Comparison of ENCODE assay signal across 8 mouse cellular contexts in genomic region chr5:37241651-37242151, GRCm38 (mm10). TPM values are rescaled to one million over a fixed set of nuclear protein-coding genes. Genes with fewer than 3 reads are reported as not detected.
DNase-seq lines count a peak whose midpoint lies in the region; ATAC-seq and TF ChIP-seq lines count a peak whose summit lies in the region.

Gene Crmp1 (plus strand): TSS chr5:37241940.

- DNase-seq in gastrocnemius, adult 2 months = peak; percentile 42
- no peak for DNase-seq in gastrocnemius, postnatal 25 days
- peak; percentile 86 for DNase-seq in embryo, embryonic 10 days (ENCODE audit: low spot score)
- peak; percentile 95 for DNase-seq in left cerebral cortex, postnatal 4 days
- no peak for DNase-seq in urinary bladder, adult 2 months (ENCODE audit: low spot score)

- TF ChIP-seq CTCF in gastrocnemius, adult 2 months (IDR thresholded peaks at IDR 0.05) = no peak

- 2% methylated on average over 47 of the region's 56 CpGs for WGBS in hindbrain, embryonic 12.5 days
- 2% methylated on average over 55 of the region's 56 CpGs for WGBS in neural tube, embryonic 14.5 days

- no peak within 1 kb of the TSS for H3K27ac ChIP-seq in gastrocnemius, adult 2 months
- H3K27ac ChIP-seq in hindbrain, embryonic 12.5 days = peak within 1 kb of the TSS; percentile 98
- peak within 1 kb of the TSS; percentile 80 for H3K27ac ChIP-seq in neural tube, embryonic 14.5 days (ENCODE audit: low read depth, low read length)

- intact Hi-C loops in gastrocnemius, adult 2 months (cut with DNase I) = no loop called here
- intact Hi-C loops in left cerebral cortex, postnatal 4 days (cut with DNase I) = no loop called here

- H3K27me3 ChIP-seq in hindbrain, embryonic 12.5 days = peaks cover 63% of the 10 kb centered on the region
- H3K27me3 ChIP-seq in neural tube, embryonic 14.5 days (ENCODE audit: control insufficient read depth, insufficient read depth, low read length) = peaks cover 6% of the 10 kb centered on the region; the same call in 1 of the 2 replicates

- H3K9me3 ChIP-seq in hindbrain, embryonic 12.5 days (replicated peaks) = no peaks in the 10 kb centered on the region
- no peaks in the 10 kb centered on the region for H3K9me3 ChIP-seq in neural tube, embryonic 14.5 days (ENCODE audit: control insufficient read depth, low read length)

- peak within 1 kb of the TSS; percentile 88 for H3K9ac ChIP-seq in hindbrain, embryonic 12.5 days
- H3K9ac ChIP-seq in neural tube, embryonic 14.5 days (replicated peaks; ENCODE audit: low read depth, low read length) = peak within 1 kb of the TSS; percentile 83

- H3K4me1 ChIP-seq in hindbrain, embryonic 12.5 days = peaks cover 39% of the 10 kb centered on the region
- H3K4me1 ChIP-seq in neural tube, embryonic 14.5 days (ENCODE audit: control insufficient read depth, insufficient read depth, low read length) = peaks cover 20% of the 10 kb centered on the region; the same call in 1 of the 2 replicates

- peak within 1 kb of the TSS; percentile 74 for H3K4me2 ChIP-seq in hindbrain, embryonic 12.5 days (replicated peaks)
- peak within 1 kb of the TSS; percentile 94 for H3K4me2 ChIP-seq in neural tube, embryonic 14.5 days (ENCODE audit: low read depth, low read length)

- H3K36me3 ChIP-seq in hindbrain, embryonic 12.5 days = no peaks in the 10 kb centered on the region
- H3K36me3 ChIP-seq in neural tube, embryonic 14.5 days (ENCODE audit: control insufficient read depth, insufficient read depth, low read length) = no peaks in the 10 kb centered on the region

- no peak for ATAC-seq in activated CD4-positive, CD25-positive, alpha-beta regulatory T cell, adult 4 months
- peak; percentile 71 for ATAC-seq in hindbrain, embryonic 12.5 days (ENCODE audit: low FRiP score)
- peak; percentile 87 for ATAC-seq in neural tube, embryonic 14.5 days (ENCODE audit: low read depth)

- H3K4me3 ChIP-seq in gastrocnemius, adult 2 months = peak within 1 kb of the TSS; percentile 48
- H3K4me3 ChIP-seq in hindbrain, embryonic 12.5 days = peak within 1 kb of the TSS; percentile 74
- peak within 1 kb of the TSS; percentile 81 for H3K4me3 ChIP-seq in neural tube, embryonic 14.5 days (ENCODE audit: low read depth, low read length)

RNA-seq across cellular contexts. Expression of gene Crmp1, which starts in this region (rescaled TPM):
- under 1 TPM; 0.18 to 0.56 TPM for total RNA-seq in gastrocnemius, adult 2 months (2021)
- under 1 TPM in 1 of 2 experiments, not detected in 1; 0.19 TPM for total RNA-seq in gastrocnemius, postnatal 25 days (2021)
- polyA plus RNA-seq in activated CD4-positive, CD25-positive, alpha-beta regulatory T cell, adult 4 months (2017; shearing (Covaris generic)) = 10 to 100 TPM; 11.2 to 11.5 TPM
- polyA plus RNA-seq in hindbrain, embryonic 12.5 days (2016; fragmentation: Nextera tagmentation; extraction: Ambion mirVana) = 497 and 557 TPM in 2 replicates
- 1,000 to 10,000 TPM; 1,527 to 1,566 TPM for total RNA-seq in left cerebral cortex, postnatal 4 days (2021)
- polyA plus RNA-seq in neural tube, embryonic 14.5 days (2014; fragmentation: Nextera tagmentation; extraction: Ambion mirVana) = 908 and 937 TPM in 2 replicates
- 0.41 and 0.66 TPM in 2 replicates for polyA plus RNA-seq in urinary bladder, adult 2 months (2012; rRNA removed)

Comparison
In these comparisons a context has a peak if more than half of its experiments do, and no peak if none do; other contexts are left out.
1. RNA of gene Crmp1 (total RNA-seq): 1,527 to 1,566 TPM in left cerebral cortex, postnatal 4 days; 0.18 to 0.56 TPM in gastrocnemius, adult 2 months and 0.19 TPM in gastrocnemius, postnatal 25 days; every median in the first group is over 100 times any median in the second.
2. RNA of gene Crmp1 (polyA plus RNA-seq): 908 to 937 TPM in neural tube, embryonic 14.5 days and 497 to 557 TPM in hindbrain, embryonic 12.5 days; 11.2 to 11.5 TPM in activated CD4-positive, CD25-positive, alpha-beta regulatory T cell, adult 4 months and 0.41 to 0.66 TPM in urinary bladder, adult 2 months; every median in the first group is over 10 times any median in the second.
3. Peak in DNase-seq and H3K4me3 ChIP-seq in gastrocnemius, adult 2 months; RNA of the gene not detected or under 1 TPM.
4. DNase-seq: peak in embryo, embryonic 10 days (single experiment) and left cerebral cortex, postnatal 4 days (single experiment); none in gastrocnemius, postnatal 25 days (single experiment) and urinary bladder, adult 2 months (single experiment).
5. Peak in every context shown above with its lines, with median percentiles within 50 percentile points of each other: H3K4me3 ChIP-seq.